Mouse (Mus musculus) hindbrain, postnatal 0 days (tissue): ENCODE results near the gene Tmem35b. TPM values are rescaled to one million over a fixed set of nuclear protein-coding genes. Genes with fewer than 3 reads are reported as not detected.

Experiments
- ATAC-seq: fragments of 200-750 bp; cut with Nextera tagmentation; 2 replicates; pipeline ENCODE4 v1.8.0; 2017; ENCODE audit warnings: mild to moderate bottlenecking, moderate TSS enrichment, moderate library complexity
- DNase-seq: peaks from one replicate; pipeline ENCODE4 v3.0.0-alpha.2; 2015; ENCODE audit warnings: low spot score
- H3K27ac ChIP-seq: fragments of 300-500 bp; sonication (generic); 2 replicates; pipeline ENCODE4 v1.5.1; 2014; ENCODE audit warnings: mild to moderate bottlenecking
- H3K27me3 ChIP-seq: fragments of 300-500 bp; sonication (generic); 2 replicates; pipeline ENCODE4 v1.6.1; 2014; ENCODE audit warnings: low read length, mixed read lengths; ENCODE audit not compliant: insufficient read depth
- H3K36me3 ChIP-seq: fragments of 300-500 bp; sonication (generic); 2 replicates; pipeline ENCODE4 v1.6.1; 2014; ENCODE audit warnings: low read length, mixed read lengths; ENCODE audit not compliant: insufficient read depth
- H3K4me1 ChIP-seq: fragments of 300-500 bp; sonication (generic); 2 replicates; pipeline ENCODE4 v1.6.1; 2014; ENCODE audit warnings: antibody characterized with exemption, low read length, mixed read lengths; ENCODE audit not compliant: insufficient read depth
- H3K4me2 ChIP-seq: fragments of 300-500 bp; sonication (generic); 2 replicates; pipeline ENCODE4 v1.6.1; 2014; ENCODE audit warnings: low read depth, mild to moderate bottlenecking, low read length, moderate library complexity, mixed read lengths
- H3K4me3 ChIP-seq: fragments of 300-500 bp; sonication (generic); 2 replicates; pipeline ENCODE4 v1.5.1; 2014; ENCODE audit warnings: low read length
- H3K9ac ChIP-seq: fragments of 300-500 bp; sonication (generic); replicated peaks from 2 replicates; pipeline ENCODE4 v1.6.1; 2014; ENCODE audit warnings: mild to moderate bottlenecking, low read length, moderate library complexity, mixed read lengths
- H3K9me3 ChIP-seq: fragments of 300-500 bp; sonication (generic); 2 replicates; pipeline ENCODE4 v1.6.1; 2016; ENCODE audit warnings: low read length, mixed read lengths
- CTCF ChIP-seq: IDR thresholded peaks from 2 replicates; pipeline ENCODE4 v1.5.1; 2016; ENCODE audit warnings: antibody characterized with exemption, control low read depth, low read depth
- WGBS: fragments of 180-500 bp; shearing (Covaris S2); extraction: QIAGEN DNeasy Blood & Tissue Kit; methylation state at CpG from one replicate; pipeline ENCODE4 v1.1.7; 2014; 5-methylcytosine and 5-hydroxymethylcytosine counted together
- polyA plus RNA-seq: library from polyadenylated mRNA; unstranded; fragments of >200 nt; fragmentation: Nextera tagmentation; extraction: Ambion mirVana; gene quantifications from 2 replicates; pipeline ENCODE4 v1.2.1, GENCODE M21; 2015
- total RNA-seq: library from RNA; depleted of rRNA; stranded (reverse); fragments of >200 nt; gene quantifications from 2 replicates; pipeline ENCODE4 v1.2.3, GENCODE M21; 2014

Gene Tmem35b
- total and polyA plus RNA-seq, 2 experiments from 2014 or later, result 6.7 to 15.4 TPM

GRCm38 (mm10) chr4:127167096-127167495 is 43.6 kb downstream of the Tmem35b start:
- no peaks in the 10 kb centered on the region for H3K27me3 ChIP-seq
- TF ChIP-seq CTCF, result no peak
- no peak overlapping the region for H3K9ac ChIP-seq
- H3K4me2 ChIP-seq, result no peak overlapping the region
- no peak overlapping the region for H3K4me3 ChIP-seq
- DNase-seq (no peak), ATAC-seq (no peak)
- no peak overlapping the region for H3K27ac ChIP-seq
- peaks cover 14% of the 10 kb centered on the region; the same call in 1 of the 2 replicates for H3K4me1 ChIP-seq
- 75% methylated on average over 5 of the region's 5 CpGs for WGBS
- no peaks in the 10 kb centered on the region for H3K36me3 ChIP-seq
- no peaks in the 10 kb centered on the region for H3K9me3 ChIP-seq

GRCm38 (mm10) chr4:127167731-127168130 is 44.2 kb downstream of the Tmem35b start:
- no peaks in the 10 kb centered on the region for H3K36me3 ChIP-seq
- peak overlapping the region; percentile 92 for H3K4me2 ChIP-seq
- no peaks in the 10 kb centered on the region for H3K27me3 ChIP-seq
- peak; percentile 11; the same call in 1 of the 2 replicates for ATAC-seq
- H3K4me3 ChIP-seq, result peak overlapping the region; percentile 95
- no peaks in the 10 kb centered on the region for H3K9me3 ChIP-seq
- peaks cover 14% of the 10 kb centered on the region; the same call in 1 of the 2 replicates for H3K4me1 ChIP-seq
- peak overlapping the region; percentile 88; the same call in 1 of the 2 replicates for H3K9ac ChIP-seq
- no peak for DNase-seq
- TF ChIP-seq CTCF, result no peak
- 16% methylated on average over 8 of the region's 8 CpGs for WGBS
- H3K27ac ChIP-seq, result peak overlapping the region; percentile 89; the same call in 1 of the 2 replicates

GRCm38 (mm10) chr4:127168211-127168913 is 44.9 kb downstream of the Tmem35b start:
- Histone ChIP-seq H3K27me3 (no peaks in the 10 kb centered on the region), H3K27ac (peak overlapping the region; percentile 89), H3K4me3 (peak overlapping the region; percentile 95), H3K9ac (peak overlapping the region; percentile 88), H3K4me2 (peak overlapping the region; percentile 92), H3K9me3 (no peaks in the 10 kb centered on the region), H3K4me1 (peaks cover 17% of the 10 kb centered on the region; the same call in 1 of the 2 replicates), H3K36me3 (no peaks in the 10 kb centered on the region)
- DNase-seq (peak; percentile 80), ATAC-seq (peak; percentile 77)
- WGBS, result under 1% methylated on average over 39 of the region's 39 CpGs
- TF ChIP-seq CTCF, result peak; percentile 34

DNA sequence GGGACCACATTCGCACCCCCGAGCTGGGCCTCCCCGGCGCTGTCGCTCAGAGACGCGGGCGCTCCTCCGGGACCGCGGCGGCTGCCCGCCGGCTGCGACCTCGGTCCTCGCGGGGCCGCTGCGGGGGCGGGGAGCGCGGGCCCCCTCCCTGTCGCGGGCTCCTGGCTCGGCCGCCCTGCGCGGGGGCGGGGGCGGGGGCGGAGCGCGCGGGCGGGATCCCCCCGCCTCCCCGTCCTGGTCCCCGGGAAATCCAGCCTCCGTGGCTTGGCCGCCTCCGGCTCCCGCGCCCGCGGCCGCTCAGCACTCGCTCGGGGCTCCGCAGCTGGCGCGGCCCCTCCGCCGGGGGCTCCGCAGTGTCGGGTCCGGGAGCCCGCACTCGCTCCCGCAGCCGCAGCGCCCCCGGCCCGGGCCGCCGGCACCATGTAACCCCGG is 45.4 kb downstream of the Tmem35b start, which contains the start of gene Dlgap3:
TSS of gene Dlgap3 (plus strand) at position 291 of the 432 bp plus-strand sequence.
- Histone ChIP-seq H3K36me3 (no peaks in the 10 kb centered on the region), H3K4me2 (peak within 1 kb of the TSS; percentile 92), H3K9me3 (no peaks in the 10 kb centered on the region), H3K4me3 (peak within 1 kb of the TSS; percentile 95), H3K27me3 (no peaks in the 10 kb centered on the region), H3K4me1 (peaks cover 17% of the 10 kb centered on the region; the same call in 1 of the 2 replicates), H3K9ac (peak within 1 kb of the TSS; percentile 88), H3K27ac (peak within 1 kb of the TSS; percentile 89)
- TF ChIP-seq CTCF, result no peak
- under 1% methylated on average over 35 of the region's 67 CpGs for WGBS
- peak; percentile 55 for ATAC-seq
- peak; percentile 83 for DNase-seq

- 3% methylated on average over 37 of the region's 51 CpGs for WGBS
- H3K4me2 ChIP-seq, result peak overlapping the region; percentile 92
- peak; percentile 54 for ATAC-seq
- DNase-seq, result peak; percentile 43
- no peaks in the 10 kb centered on the region for H3K27me3 ChIP-seq
- no peak for TF ChIP-seq CTCF
- no peaks in the 10 kb centered on the region for H3K36me3 ChIP-seq
- peak overlapping the region; percentile 95 for H3K4me3 ChIP-seq
- H3K27ac ChIP-seq, result peak overlapping the region; percentile 89
- H3K9ac ChIP-seq, result peak overlapping the region; percentile 88
- H3K9me3 ChIP-seq, result no peaks in the 10 kb centered on the region
- H3K4me1 ChIP-seq, result peaks cover 17% of the 10 kb centered on the region; the same call in 1 of the 2 replicates
These were observed 46.1 kb downstream of the Tmem35b start for GRCm38 (mm10) chr4:127169346-127170221.

DNA sequence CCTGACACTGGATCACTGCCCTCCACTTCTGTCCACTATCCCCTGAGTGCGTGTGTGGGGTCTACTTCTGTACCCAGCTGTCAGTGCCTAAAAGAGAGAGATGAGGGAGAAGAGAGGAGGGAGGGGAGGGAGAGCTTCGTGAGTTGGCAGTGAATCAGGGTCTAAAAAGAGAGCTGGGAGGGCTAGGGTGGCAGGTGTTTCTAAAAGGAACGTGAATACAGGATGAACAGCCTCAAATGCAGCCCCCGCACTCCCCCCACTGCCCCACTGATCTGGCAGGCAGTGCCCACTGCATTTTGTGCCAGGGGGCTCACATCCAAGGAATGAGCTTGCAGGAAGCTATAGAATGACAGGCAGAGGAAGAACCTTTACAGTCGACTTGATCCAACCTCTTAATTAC is 47.4 kb downstream of the Tmem35b start:
- peak overlapping the region; percentile 92 for H3K4me2 ChIP-seq
- ATAC-seq, result no peak
- peaks cover 17% of the 10 kb centered on the region; the same call in 1 of the 2 replicates for H3K4me1 ChIP-seq
- no peaks in the 10 kb centered on the region for H3K9me3 ChIP-seq
- no peaks in the 10 kb centered on the region for H3K27me3 ChIP-seq
- no peak for TF ChIP-seq CTCF
- DNase-seq, result peak; percentile 63
- no peak overlapping the region for H3K9ac ChIP-seq
- H3K36me3 ChIP-seq, result no peaks in the 10 kb centered on the region
- 9% methylated on average over 5 of the region's 5 CpGs for WGBS
- peak overlapping the region; percentile 2; the same call in 1 of the 2 replicates for H3K4me3 ChIP-seq
- peak overlapping the region; percentile 36; the same call in 1 of the 2 replicates for H3K27ac ChIP-seq
